Comparison of ENCODE assay signal across 8 mouse cellular contexts in genomic region chr4:154159002-154159401, GRCm38 (mm10). TPM values are rescaled to one million over a fixed set of nuclear protein-coding genes. Genes with fewer than 3 reads are reported as not detected.
DNase-seq lines count a peak whose midpoint lies in the region; ATAC-seq lines count a peak whose summit lies in the region.

No protein-coding gene starts in this region.

- no peaks in the 10 kb centered on the region for H3K9me3 ChIP-seq in embryonic facial prominence, embryonic 14.5 days (ENCODE audit: control insufficient read depth, low read length)
- no peaks in the 10 kb centered on the region for H3K9me3 ChIP-seq in kidney, embryonic 15.5 days (replicated peaks)
- no peaks in the 10 kb centered on the region for H3K9me3 ChIP-seq in limb, embryonic 15.5 days

- H3K9ac ChIP-seq in embryonic facial prominence, embryonic 14.5 days (ENCODE audit: low read depth, low read length), result no peak overlapping the region
- H3K9ac ChIP-seq in kidney, embryonic 15.5 days, result no peak overlapping the region
- no peak overlapping the region for H3K9ac ChIP-seq in limb, embryonic 15.5 days

- peak; percentile 85 for DNase-seq in A20 (ENCODE audit: low read depth, low spot score)
- DNase-seq in adrenal gland, postnatal 25 days, result peak; percentile 74
- peak; percentile 77 for DNase-seq in embryonic facial prominence, embryonic 14.5 days (ENCODE audit: low spot score)
- peak; percentile 75 to 85 for DNase-seq in heart, adult 9 months (ENCODE audit: low spot score in 2 of 2)
- peak; percentile 52 to 76 for DNase-seq in monocyte, adult 2 months (ENCODE audit: low read depth in 1 of 2, low spot score in 2 of 2)
- DNase-seq in spleen, postnatal 4 days (ENCODE audit: low spot score in 2 of 2), result peak; percentile 91 to 97

- no peaks in the 10 kb centered on the region for H3K27me3 ChIP-seq in embryonic facial prominence, embryonic 14.5 days (replicated peaks; ENCODE audit: control insufficient read depth, insufficient read depth, low read length)
- H3K27me3 ChIP-seq in kidney, embryonic 15.5 days, result no peaks in the 10 kb centered on the region
- no peaks in the 10 kb centered on the region for H3K27me3 ChIP-seq in limb, embryonic 15.5 days

- WGBS in embryonic facial prominence, embryonic 14.5 days, result 15% methylated on average over 6 of the region's 6 CpGs
- WGBS in kidney, embryonic 15.5 days, result 21% methylated on average over 6 of the region's 6 CpGs
- 17% methylated on average over 6 of the region's 6 CpGs for WGBS in limb, embryonic 15.5 days

- no peak overlapping the region for H3K4me3 ChIP-seq in embryonic facial prominence, embryonic 14.5 days (ENCODE audit: low read depth, low read length)
- H3K4me3 ChIP-seq in kidney, embryonic 15.5 days (replicated peaks), result peak overlapping the region; percentile 89; the same call in 1 of the 2 replicates
- 0 out of 2 replicates have a peak overlapping the region, but pooled peaks have one; percentile 96 for H3K4me3 ChIP-seq in limb, embryonic 15.5 days

- H3K4me2 ChIP-seq in embryonic facial prominence, embryonic 14.5 days (ENCODE audit: low read depth, low read length), result peak overlapping the region; percentile 88; the same call in 1 of the 2 replicates
- H3K4me2 ChIP-seq in kidney, embryonic 15.5 days, result peak overlapping the region; percentile 80; the same call in 1 of the 2 replicates
- peak overlapping the region; percentile 83; the same call in 1 of the 2 replicates for H3K4me2 ChIP-seq in limb, embryonic 15.5 days

- H3K36me3 ChIP-seq in embryonic facial prominence, embryonic 14.5 days (ENCODE audit: control insufficient read depth, insufficient read depth, low read length), result peaks cover 47% of the 10 kb centered on the region
- peaks cover 48% of the 10 kb centered on the region for H3K36me3 ChIP-seq in kidney, embryonic 15.5 days
- H3K36me3 ChIP-seq in limb, embryonic 15.5 days, result peaks cover 50% of the 10 kb centered on the region

- H3K4me1 ChIP-seq in embryonic facial prominence, embryonic 14.5 days (ENCODE audit: control insufficient read depth, insufficient read depth, low read length), result peaks cover 4% of the 10 kb centered on the region; the same call in 1 of the 2 replicates
- H3K4me1 ChIP-seq in kidney, embryonic 15.5 days, result peaks cover 23% of the 10 kb centered on the region
- H3K4me1 ChIP-seq in limb, embryonic 15.5 days, result peaks cover 23% of the 10 kb centered on the region

- no peak for ATAC-seq in embryonic facial prominence, embryonic 14.5 days (ENCODE audit: low read depth)
- ATAC-seq in kidney, embryonic 15.5 days (replicated peaks; ENCODE audit: low FRiP score), result peak; percentile 13; the same call in 1 of the 2 replicates
- 0 out of 2 replicates have a peak, but pooled peaks have one; percentile 7 for ATAC-seq in limb, embryonic 15.5 days (ENCODE audit: insufficient number of reproducible peaks, low FRiP score, low TSS enrichment, low read depth)

- no peak overlapping the region for H3K27ac ChIP-seq in embryonic facial prominence, embryonic 14.5 days (replicated peaks; ENCODE audit: low read depth, low read length)
- no peak overlapping the region for H3K27ac ChIP-seq in kidney, embryonic 15.5 days
- H3K27ac ChIP-seq in limb, embryonic 15.5 days, result no peak overlapping the region

RNA-seq across cellular contexts. Expression of gene Tprgl, which starts 1.5 kb away (rescaled TPM):
- 143 and 163 TPM in 2 replicates for total RNA-seq in adrenal gland, postnatal 25 days (2021)
- polyA plus RNA-seq in embryonic facial prominence, embryonic 14.5 days (2014; fragmentation: Nextera tagmentation; extraction: Ambion mirVana), result 148 and 155 TPM in 2 replicates
- polyA plus RNA-seq in kidney, embryonic 15.5 days (2015; fragmentation: Nextera tagmentation; extraction: Ambion mirVana), result 118 TPM in 2 replicates
- 149 and 157 TPM in 2 replicates for polyA plus RNA-seq in limb, embryonic 15.5 days (2015; fragmentation: Nextera tagmentation; extraction: Ambion mirVana)

RNA-seq across cellular contexts. Expression of gene Megf6, which starts 11.5 kb away (rescaled TPM):
- total RNA-seq in adrenal gland, postnatal 25 days (2021), result 1.9 and 2.2 TPM in 2 replicates
- 91.2 and 97.2 TPM in 2 replicates for polyA plus RNA-seq in embryonic facial prominence, embryonic 14.5 days (2014; fragmentation: Nextera tagmentation; extraction: Ambion mirVana)
- 10.8 and 14.2 TPM in 2 replicates for polyA plus RNA-seq in kidney, embryonic 15.5 days (2015; fragmentation: Nextera tagmentation; extraction: Ambion mirVana)
- 104 and 110 TPM in 2 replicates for polyA plus RNA-seq in limb, embryonic 15.5 days (2015; fragmentation: Nextera tagmentation; extraction: Ambion mirVana)

RNA-seq across cellular contexts. Expression of gene Wrap73, which starts 16.8 kb away (rescaled TPM):
- 16.1 and 21.1 TPM in 2 replicates for total RNA-seq in adrenal gland, postnatal 25 days (2021)
- polyA plus RNA-seq in embryonic facial prominence, embryonic 14.5 days (2014; fragmentation: Nextera tagmentation; extraction: Ambion mirVana), result 36.8 and 43.2 TPM in 2 replicates
- 39.7 and 42.1 TPM in 2 replicates for polyA plus RNA-seq in kidney, embryonic 15.5 days (2015; fragmentation: Nextera tagmentation; extraction: Ambion mirVana)
- polyA plus RNA-seq in limb, embryonic 15.5 days (2015; fragmentation: Nextera tagmentation; extraction: Ambion mirVana), result 38.5 and 39.9 TPM in 2 replicates

RNA-seq across cellular contexts. Expression of gene Trp73, which starts 19.0 kb away (rescaled TPM):
- not detected in 2 replicates for total RNA-seq in adrenal gland, postnatal 25 days (2021)
- 3.5 and 3.8 TPM in 2 replicates for polyA plus RNA-seq in embryonic facial prominence, embryonic 14.5 days (2014; fragmentation: Nextera tagmentation; extraction: Ambion mirVana)
- polyA plus RNA-seq in kidney, embryonic 15.5 days (2015; fragmentation: Nextera tagmentation; extraction: Ambion mirVana), result 0.23 and 0.31 TPM in 2 replicates
- polyA plus RNA-seq in limb, embryonic 15.5 days (2015; fragmentation: Nextera tagmentation; extraction: Ambion mirVana), result 3.4 and 3.9 TPM in 2 replicates
